Mouse (Mus musculus) brain, embryonic 18.5 days (tissue): ENCODE data around the gene Prmt9.

Experiments
- DNase-seq: peaks from one replicate; pipeline ENCODE4 v3.0.0-alpha.2; 2012; ENCODE audit warnings: low read depth, low spot score

Prmt9 gene

DNA sequence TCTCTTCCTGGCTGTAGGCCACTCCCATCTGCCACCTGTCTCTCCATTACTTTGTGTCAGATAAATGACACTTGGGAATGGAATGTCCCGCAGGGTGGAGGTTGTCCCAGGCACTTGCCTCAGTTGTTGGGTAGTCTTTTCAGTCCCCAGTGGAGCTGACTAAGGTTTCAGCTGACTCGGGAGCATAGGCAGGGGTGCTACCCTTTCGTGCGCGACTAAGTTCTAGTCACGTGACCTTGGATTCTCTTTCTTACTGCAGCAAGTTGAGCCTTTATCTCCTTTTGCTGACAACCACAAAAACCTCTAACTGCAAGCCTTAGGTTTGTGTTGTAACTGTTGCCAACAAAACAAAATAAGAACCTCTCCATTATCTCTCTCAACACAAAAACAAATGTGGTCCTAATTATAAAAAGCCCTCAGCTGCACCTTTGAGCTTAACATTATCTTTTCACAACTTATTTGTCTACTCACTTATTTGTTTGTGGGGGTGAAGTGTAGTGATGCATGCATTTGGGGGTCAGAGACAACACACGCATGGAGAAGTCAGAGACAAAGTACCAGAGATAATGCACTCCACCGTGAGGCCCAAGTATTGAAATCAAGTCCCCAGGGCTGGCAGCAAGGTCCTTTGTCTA, 14.7 kb upstream of the Prmt9 start:
- no peak for DNase-seq

DNA sequence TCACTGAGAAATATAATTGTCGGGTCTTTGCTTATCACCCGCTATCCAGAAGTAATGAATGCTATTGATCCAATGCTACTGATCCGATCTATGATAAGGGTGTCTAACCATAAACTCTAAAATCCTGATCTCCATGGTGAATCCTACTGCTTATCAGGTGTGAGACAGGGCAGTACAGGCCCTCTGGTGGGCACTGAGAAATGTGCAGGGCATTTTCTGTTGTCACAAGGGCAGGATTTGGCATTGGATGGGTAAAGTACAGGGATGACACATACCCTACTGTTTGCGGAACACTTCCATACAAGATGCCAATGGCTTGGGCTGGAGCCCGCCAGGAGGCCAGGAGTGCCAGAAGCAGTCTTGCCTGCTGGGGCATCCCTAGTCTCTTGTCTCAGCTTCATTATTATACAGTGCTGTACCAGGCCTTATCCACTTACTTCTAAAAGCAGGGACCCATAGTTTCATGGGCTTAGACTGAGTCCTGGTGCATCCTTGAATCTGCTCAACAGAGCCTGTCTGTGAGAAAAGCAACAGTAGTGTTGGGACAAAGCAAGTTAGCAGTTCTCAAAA, 14.1 kb upstream of the Prmt9 start:
- DNase-seq, result no peak

DNA sequence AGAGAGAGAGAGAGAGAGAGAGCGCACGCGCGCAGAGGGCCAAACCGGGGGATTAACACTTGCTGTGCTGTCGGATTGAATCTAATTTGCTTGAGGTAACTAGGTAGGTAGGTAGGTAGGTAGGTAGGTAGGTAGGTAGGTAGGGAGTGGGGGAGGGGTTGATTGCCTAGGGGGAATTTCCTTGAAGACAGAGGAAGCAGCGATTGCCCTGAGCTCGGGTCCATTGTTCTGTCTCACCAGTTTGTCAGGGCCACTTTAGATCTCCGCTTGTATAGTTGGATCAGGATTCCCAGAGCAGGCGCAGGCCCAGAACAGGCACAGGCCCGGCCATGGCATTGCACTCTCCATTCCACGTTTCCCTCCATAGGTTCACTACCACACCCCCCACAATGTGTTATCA, 12.4 kb upstream of the Prmt9 start:
- no peak for DNase-seq

DNA sequence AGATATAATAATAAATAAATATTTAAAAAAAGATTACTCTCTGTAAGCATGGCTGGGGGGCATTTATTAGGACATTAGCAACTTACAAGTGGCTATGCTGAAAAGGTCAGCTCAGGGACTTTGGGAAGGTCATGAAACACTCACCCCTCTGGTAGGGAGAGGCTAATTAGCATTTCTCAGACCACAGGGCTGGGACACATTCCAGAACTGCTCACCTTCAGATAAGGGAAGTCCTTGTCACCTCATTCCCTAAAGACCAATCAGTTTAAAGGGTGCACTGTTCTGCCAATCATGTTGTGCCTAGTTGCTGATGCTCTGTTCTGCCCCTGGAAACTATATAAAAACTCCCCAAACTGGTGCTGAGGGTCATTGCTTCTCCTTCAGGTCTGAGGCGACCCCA, 10.9 kb upstream of the Prmt9 start:
- no peak for DNase-seq

DNA sequence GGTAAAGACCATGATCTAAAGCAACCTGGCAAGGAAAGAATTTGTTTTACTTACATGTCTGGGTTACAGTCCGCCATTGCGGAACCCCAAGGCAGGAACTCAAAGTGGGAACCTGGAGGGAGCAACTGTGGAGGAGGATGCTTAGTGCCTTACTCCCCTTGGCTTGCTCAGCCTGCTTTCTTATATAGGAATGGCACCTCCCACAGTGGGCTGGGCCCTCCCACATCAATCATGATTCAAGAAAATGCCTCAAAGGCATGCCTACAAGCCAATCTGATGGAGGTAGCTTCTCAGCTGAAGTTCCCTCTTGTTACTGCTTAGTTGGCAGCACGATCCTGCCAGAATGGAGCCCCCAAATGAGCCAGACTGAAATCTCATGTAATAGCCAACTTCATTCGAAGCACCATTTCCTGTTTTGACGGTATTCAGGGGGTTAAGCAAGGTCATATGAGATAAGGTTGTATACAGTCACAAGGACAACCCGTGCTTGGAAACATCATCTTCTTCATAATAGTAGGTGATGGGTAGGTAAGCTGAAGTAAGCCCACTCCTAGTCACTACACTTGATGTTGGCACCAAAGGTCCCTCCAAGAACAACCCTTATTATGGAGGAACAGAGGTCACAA, 5.9 kb upstream of the Prmt9 start:
- DNase-seq, result no peak

DNA sequence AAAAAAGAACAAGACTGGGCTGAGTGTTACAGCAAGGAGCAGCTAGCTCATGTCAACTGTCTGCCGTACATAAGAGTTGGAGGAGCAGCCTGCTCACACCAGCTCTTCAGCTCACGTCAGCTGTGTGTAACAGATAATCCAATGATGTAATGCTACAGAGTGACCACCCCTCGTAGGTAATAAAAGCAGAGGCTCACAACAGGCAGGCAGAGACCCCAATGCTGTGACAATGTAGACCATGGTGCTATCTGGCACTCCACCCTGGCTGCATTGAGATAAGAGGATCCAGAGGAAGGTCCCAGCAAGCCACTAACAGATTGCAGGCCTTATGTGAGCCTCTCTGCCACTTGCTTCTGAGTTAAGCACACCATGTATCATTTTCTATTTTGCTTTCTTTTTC, 4.8 kb upstream of the Prmt9 start:
- no peak for DNase-seq

DNA sequence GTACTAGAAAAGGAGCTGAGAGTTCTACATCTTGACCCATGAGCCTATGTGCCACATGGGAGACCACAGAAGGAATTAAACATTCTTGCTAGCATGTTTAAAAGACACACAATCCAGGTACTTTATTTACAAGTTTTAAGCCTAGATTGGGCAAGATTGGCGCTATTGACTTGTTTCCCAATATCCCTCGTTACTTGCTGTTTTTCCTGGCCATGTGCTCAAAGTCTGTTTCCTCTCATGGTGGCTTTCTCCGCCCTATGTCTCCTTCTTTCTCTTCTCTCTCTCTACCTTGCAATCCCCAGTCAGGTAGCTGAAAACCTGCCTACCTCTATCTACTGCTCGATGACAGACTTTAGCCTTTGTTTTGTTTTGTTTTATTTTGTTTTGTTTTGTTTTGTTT, 3.6 kb upstream of the Prmt9 start:
- no peak for DNase-seq

DNA sequence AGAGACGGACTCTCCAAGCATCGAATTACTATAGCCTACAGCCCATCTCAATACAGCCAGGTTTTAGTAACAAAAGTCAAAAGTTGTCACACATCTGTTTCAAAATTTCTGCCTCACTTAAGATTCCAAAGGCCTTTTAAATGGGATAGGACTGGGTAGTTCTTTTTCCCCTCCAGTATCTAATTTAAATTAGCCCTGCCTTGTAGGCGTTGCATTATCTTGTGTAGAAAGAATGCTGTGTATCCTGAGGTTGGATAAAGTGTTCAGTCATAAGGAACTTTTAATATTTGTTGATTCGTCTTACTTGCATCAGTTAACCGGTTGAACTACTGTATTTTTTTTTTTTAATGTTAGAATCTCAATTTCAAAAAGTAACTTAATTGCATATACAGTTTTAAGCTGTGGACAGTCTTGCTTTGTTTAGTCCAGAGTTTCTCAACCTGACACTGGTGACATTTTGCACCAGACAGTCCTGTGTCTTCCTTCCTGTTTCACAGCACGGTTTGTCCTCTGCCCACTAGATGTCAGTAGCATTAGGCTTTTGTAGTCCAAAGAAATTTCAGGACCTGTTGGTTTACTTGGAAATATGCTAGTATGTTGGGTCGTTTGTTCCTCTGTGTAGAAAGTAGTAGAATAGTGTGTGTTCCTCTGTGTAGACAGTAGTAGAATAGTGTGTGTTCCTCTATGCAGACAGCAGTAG, 834 bp downstream of the Prmt9 start:
- no peak for DNase-seq

DNA sequence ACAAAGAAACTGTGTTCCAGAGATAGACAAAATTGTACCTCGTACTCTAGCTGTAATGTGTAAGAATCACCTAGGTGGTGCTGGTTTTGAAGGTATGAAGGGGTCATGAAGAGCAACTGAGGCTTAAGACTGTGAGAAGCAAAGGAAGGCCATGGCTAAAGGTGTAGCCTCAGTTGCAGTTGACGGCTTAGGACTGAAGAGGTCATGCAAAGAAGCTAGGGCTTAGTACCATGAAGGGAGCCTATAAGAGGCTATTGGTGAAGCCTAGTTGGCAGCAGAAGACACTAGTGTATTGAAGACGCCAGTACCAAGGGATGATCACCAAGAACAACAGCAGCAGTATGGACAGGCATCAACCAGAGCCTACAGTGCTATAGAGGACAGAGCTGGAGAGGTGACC, 3.3 kb downstream of the Prmt9 start:
- no peak for DNase-seq

DNA sequence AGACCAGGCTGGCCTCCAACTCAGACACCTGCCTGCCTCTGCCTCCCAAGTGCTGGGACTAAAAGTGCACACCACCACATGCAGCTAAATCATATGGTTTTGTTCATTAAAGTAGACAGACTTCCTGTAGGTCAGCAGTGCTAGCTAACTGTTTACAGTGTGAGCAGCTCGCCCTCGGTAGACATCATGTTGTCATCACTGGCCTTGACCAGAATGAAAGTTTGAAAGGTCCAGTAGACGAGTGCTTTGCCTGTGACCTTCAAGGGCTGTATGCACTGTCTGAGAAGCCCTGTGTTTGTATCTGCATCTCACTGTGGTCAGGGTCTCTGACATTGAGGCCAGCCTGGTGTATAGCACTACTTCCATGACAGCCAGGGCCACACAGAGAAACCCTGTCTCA, 12.2 kb downstream of the Prmt9 start:
- no peak for DNase-seq

DNA sequence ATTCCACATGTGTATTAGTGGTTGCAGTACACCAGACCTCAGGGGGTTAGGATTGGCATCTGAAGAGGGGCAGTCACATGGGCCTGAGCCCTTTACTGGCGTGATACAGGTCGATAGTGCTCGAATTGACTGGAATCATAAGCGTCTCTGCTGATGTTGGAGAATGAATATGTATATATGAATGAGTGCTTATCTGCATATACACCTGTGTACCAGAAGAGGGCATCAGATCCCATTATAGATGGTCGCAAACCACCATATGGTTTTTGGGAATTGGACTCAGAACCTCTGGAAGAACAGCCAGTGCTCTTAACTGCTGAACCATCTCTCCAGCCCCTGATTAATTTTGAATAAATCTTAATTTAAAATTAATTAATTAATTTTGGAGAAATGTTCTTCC, 25.0 kb downstream of the Prmt9 start:
- DNase-seq, result no peak

DNA sequence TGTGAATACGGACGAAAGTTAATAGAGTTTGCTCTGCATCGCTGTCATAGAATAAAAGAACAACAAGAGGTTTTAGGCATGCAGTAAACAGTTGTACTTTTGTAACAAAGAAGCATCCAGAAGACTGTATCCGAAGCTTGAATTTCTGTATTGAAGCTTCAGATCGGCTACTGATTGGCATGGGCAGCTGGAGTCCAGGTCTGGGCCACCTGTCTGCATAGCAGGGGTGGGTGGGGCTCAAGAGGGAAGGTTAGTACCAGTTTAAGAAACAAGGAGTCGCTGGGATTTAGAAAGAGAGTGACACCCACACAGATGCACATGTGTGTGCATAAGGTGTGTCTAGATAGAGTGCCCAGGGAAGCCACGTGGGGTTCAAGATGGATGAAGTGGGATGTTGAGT, 28.5 kb downstream of the Prmt9 start:
- no peak for DNase-seq

DNA sequence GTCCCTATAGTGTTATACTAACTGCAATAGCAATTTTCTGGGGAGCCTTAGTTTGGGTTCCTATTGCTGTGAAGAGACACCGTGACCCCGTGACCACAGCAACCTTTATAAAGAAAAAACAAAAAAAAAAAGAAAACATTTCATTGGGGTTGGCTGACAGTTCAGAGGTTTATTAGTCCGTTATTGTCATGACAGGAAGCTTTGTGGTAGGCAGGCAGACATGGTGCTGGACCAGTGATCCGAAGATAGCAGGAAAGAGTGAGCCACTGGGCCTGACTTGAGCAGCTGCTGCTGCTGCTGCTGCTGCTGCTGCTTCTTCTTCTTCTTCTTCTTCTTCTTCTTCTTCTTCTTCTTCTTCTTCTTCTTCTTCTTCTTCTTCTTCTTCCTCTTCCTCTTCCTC, 35.0 kb downstream of the Prmt9 start:
- no peak for DNase-seq

DNA sequence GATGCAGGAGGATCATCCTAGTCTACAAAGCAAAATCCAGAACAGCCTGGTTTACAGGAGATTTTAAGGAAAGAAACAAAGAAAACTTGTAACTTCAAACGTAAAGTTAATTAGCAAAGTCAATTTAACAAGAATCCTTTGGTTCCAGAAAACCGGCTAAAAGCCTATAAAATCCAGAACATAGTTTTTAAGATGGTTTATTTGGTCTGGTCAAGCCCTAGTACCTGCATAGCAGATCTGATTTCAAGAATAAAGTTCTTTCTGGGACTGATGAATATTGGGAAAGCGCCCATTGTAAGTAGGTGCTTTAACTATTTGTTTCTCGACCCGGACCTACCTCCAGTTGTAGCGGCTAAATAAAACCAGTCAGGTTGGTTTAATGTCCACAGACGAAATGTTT, 60.4 kb downstream of the Prmt9 start:
- no peak for DNase-seq

DNA sequence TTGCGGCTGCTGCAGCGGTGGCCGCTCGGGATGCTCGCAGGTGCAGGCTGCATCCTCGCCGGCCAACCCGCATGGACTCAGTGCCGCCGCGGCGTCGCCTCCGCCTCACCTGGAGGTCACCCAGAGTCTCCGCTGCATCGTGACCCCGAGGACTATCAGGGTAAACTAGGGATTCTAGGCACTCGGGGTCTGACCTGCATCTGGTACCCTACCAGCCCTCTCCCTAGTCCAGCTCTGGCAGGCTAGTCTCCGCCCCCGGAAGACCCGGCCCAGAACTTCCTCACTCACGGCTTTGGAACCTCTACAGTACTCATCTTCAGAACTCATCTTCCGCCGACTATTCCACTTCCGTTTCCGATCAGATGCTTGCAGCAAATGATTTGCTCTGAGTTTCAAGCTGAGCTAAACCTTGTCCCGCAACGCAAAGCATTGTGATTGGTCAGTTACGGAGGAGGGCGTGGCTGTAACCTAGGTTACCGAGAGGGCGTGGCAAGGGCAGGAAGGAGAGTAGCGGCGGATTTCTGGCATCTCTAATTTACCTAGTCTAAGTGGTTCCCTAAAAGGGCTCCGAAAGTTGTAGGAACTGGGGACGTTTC, 61.3 kb downstream of the Prmt9 start, which contains the start of gene Tmem184c:
Gene Tmem184c, minus strand, starts transcription at position 325 of the 596 bp plus-strand sequence.
- DNase-seq, result peak; percentile 95

DNA sequence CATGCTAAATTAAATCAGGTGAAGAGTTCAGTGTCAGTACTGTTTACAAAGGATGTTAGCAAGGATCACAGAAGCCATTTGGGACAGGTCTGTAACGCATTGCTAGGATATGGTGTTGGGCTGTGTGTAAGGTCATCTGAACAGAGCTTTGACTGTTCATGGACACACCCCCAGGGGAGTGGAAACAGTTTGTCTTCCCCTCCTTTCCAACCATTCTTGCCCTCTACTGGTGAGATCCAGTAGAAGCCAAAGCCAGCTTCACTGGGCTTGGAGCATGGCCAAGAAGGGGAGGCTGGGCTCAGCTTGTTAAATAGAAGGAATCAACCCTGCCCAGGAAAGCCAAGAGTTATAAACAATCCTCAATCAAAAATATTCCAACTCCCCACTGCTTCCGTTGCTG, 68.7 kb downstream of the Prmt9 start:
- no peak for DNase-seq

DNA sequence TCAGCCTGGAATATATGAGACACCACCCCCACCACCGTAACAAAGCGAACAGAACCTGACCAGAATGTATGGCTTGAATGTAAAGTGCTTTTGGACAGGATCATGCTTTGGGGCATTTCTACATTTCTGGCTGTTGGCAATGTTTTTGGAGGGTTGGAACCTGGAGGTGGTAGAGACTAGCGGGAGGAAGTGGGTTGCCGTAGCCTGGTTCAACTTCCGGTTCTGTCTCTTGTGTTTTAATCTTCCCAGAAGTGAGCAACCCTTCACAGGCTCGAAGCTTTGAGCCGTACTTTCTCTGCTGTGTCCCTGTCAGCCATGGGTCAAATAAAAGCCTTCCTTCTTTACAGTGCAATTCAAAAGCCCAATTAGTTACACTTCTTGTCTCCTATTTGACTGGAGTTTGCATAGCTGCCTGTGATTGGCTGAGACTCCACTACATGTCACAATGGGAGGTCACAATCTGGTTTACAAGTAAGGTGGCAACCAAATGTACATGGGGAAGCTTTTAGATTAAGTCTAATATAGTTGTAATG, 74.5 kb downstream of the Prmt9 start:
- no peak for DNase-seq

DNA sequence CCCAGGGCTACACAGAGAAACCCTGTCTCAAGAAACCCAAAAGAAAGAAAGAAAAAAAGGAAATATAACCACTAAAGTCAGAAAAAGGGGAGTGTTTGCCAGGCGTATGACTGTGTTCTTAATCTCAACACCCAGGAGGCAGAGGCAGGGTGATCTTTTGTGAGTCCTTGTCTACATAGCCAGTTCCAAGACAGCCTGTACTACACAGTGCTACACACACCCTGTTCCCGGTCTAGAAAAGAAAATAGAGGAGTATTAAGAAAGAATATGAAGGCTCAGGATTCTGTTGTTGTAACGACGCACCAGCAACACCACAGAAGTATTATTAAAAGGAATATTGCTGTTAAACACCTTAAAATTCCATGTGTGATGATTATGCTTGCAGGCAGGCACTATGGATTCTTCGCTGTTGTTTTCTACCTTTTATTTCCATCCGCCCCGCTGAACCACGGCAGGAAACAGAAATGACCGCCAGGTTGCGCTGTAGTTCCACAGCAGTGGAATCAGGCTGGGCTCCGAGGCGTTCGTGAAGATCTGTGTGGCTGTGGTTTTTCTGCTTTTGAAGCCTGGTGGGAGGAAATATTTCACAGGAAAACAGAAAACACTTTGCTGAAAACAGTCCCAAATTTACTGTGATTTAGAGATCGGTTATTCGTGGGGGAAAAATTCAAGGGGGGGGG, 80.8 kb downstream of the Prmt9 start:
- peak; percentile 64 for DNase-seq

DNA sequence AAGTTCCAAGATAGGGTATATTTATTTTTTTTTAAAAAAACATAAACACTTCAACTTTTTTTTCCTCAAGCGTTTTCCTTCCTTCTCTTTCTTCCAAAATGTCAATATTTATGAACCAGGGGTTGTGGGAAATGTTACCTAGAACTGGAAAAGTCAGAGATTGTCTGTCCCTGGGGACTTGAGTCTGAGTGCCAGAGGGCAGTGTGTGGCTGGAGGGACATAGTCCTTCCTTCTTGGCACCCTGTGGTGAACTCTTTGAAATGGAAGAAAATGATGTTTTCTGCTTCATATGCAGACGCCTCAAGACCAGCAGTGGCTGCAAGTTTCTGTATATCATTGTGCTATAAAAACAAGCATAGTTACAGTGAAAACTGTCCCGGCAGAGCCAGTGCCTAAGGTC, 81.5 kb downstream of the Prmt9 start:
- no peak for DNase-seq
